Mouse (Mus musculus) ES-E14 (cell line): ENCODE data around the gene Nptx1. TPM values are rescaled to one million over a fixed set of nuclear protein-coding genes. Genes with fewer than 3 reads are reported as not detected.

ENCODE experiments used
- DNase-seq: peaks from one replicate; pipeline ENCODE4 v3.0.0-alpha.2; 2013; ENCODE audit warnings: low read depth, low spot score
- H3K27ac ChIP-seq: 2 replicates; pipeline ENCODE4 v1.5.1; 2012; ENCODE audit warnings: low read depth, mild to moderate bottlenecking, low read length, moderate library complexity, mixed read lengths; ENCODE audit not compliant: poor library complexity, insufficient read depth, severe bottlenecking
- H3K36me3 ChIP-seq: 2 replicates; pipeline ENCODE4 v1.6.1; 2012; ENCODE audit warnings: mild to moderate bottlenecking, low read length, moderate library complexity, mixed read lengths; ENCODE audit not compliant: control insufficient read depth, poor library complexity, insufficient read depth, severe bottlenecking
- H3K4me1 ChIP-seq, 2 experiments: fragments of 150-350 bp in 1 of 2; sonication (generic) in 1 of 2; 2 replicates each; pipeline ENCODE4 v1.6.1; 2012; ENCODE audit warnings: low read length in 2 of 2, mild to moderate bottlenecking in 1 of 2, mixed read lengths in 1 of 2; ENCODE audit not compliant: control insufficient read depth in 2 of 2, insufficient read depth in 2 of 2, poor library complexity in 1 of 2
- H3K4me3 ChIP-seq, 2 experiments: fragments of 150-350 bp in 1 of 2; sonication (generic) in 1 of 2; 2 replicates each; pipeline ENCODE4 v1.5.1; 2012; ENCODE audit warnings: low read length in 2 of 2, low read depth in 1 of 2, mild to moderate bottlenecking in 1 of 2, mixed read lengths in 1 of 2; ENCODE audit not compliant: insufficient read depth in 1 of 2, poor library complexity in 1 of 2, severe bottlenecking in 1 of 2
- H3K9ac ChIP-seq: 2 replicates; pipeline ENCODE4 v1.6.1; 2012; ENCODE audit warnings: low read depth, mild to moderate bottlenecking, low read length, mixed read lengths; ENCODE audit not compliant: poor library complexity, insufficient read depth, severe bottlenecking
- H3K9me3 ChIP-seq: fragments of 150-350 bp; sonication (generic); 2 replicates; pipeline ENCODE4 v1.6.1; 2012; ENCODE audit warnings: low read depth, mild to moderate bottlenecking, low read length; ENCODE audit not compliant: control insufficient read depth, insufficient read depth
- CHD2 ChIP-seq: IDR thresholded peaks from 2 replicates; pipeline ENCODE4 v1.6.1; 2014; ENCODE audit warnings: mild to moderate bottlenecking, low read depth, low read length, inconsistent platforms
- HCFC1 ChIP-seq: IDR thresholded peaks from 2 replicates; pipeline ENCODE4 v1.6.1; 2012; ENCODE audit warnings: low read length, inconsistent platforms, borderline replicate concordance; ENCODE audit not compliant: insufficient read depth
- MAFK ChIP-seq: IDR thresholded peaks from 2 replicates; pipeline ENCODE4 v1.6.1; 2014; ENCODE audit warnings: mild to moderate bottlenecking, low read depth, low read length, inconsistent platforms; ENCODE audit not compliant: insufficient read depth
- ZC3H11A ChIP-seq: IDR thresholded peaks from 2 replicates; pipeline ENCODE4 v1.6.1; 2012; ENCODE audit warnings: low read depth, mild to moderate bottlenecking, inconsistent platforms, low read length, borderline replicate concordance
- ZNF384 ChIP-seq: IDR thresholded peaks from 2 replicates; pipeline ENCODE4 v1.6.1; 2012; ENCODE audit warnings: low read depth, low read length, inconsistent platforms
- in situ Hi-C, 2 experiments: fragments of 600-800 bp; cut with MboI; formaldehyde crosslinking; loops; one replicate each; pipeline ENCODE4 v1.15.1; 2025; ENCODE audit warnings: low sequenced_read_pairs in 2 of 2, inconsistent platforms in 1 of 2; ENCODE audit not compliant: unreplicated experiment in 2 of 2
- total RNA-seq: library from RNA; depleted of rRNA; stranded (reverse); fragments of 300-350 nt; gene quantifications from 2 replicates; pipeline ENCODE4 v1.2.3, GENCODE M21; 2012

Gene Nptx1
- total RNA-seq, 1 experiment, result 0.80 TPM

DNA sequence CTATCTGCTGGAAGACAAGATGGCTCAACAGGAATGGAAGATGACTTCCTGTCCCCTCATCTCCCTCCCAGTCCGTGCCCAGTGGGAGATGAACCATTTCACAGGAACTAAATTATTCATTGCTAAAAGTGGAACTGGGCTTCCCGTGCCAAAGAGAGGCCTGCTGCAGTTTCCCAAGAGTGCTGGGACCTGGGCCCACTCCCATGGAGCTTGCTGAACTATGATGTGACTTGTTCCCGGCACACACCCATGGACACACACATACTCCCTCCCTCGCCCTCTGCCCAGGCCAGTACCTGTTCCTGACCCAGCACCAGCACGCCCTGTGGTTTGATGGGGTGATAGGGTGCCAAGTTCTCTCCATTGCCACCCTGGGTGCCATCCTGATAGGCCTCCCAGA lies 4.7 kb downstream of the Nptx1 start:
- Histone ChIP-seq H3K4me1 (no peaks in the 10 kb centered on the region; a peak in 1 of 4 replicates), H3K36me3 (no peaks in the 10 kb centered on the region), H3K9ac (no peak overlapping the region), H3K27ac (no peak overlapping the region), H3K4me3 (no peak overlapping the region), H3K9me3 (no peaks in the 10 kb centered on the region)
- DNase-seq, result no peak
- in situ Hi-C loops, result loop anchor here in 1 of 2 experiments (10.0 kb wide), 1 partner anchor 498 kb away; the partner anchor contains the start of gene Cbx8
- no peak for TF ChIP-seq MAFK
- no peak for TF ChIP-seq CHD2
- TF ChIP-seq ZNF384, result no peak
- TF ChIP-seq HCFC1, result no peak
- no peak for TF ChIP-seq ZC3H11A

DNA sequence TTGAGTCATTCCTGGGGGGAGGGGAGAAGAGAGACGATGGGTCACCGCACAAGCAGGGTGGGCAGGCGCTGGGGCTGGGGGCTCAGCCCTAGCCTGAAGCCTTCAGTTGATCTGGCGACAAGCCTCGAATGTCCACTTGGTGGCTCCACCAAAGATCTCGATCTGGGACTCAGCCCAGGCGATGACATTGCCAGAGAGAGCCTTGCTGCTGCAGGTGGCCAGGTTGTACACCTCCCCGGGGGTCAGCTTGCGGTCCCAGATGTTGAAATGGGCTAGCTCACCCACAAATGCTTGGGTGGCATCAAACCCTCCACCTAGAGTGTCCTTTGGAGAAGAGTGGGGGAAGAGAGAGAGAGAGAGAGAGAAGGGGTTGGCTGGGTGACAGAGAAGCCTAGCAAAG lies 5.2 kb downstream of the Nptx1 start:
- DNase-seq, result no peak
- in situ Hi-C loops, result loop anchor here in 1 of 2 experiments (10.0 kb wide), 1 partner anchor 498 kb away; the partner anchor contains the start of gene Cbx8
- H3K4me1 ChIP-seq, result no peaks in the 10 kb centered on the region; a peak in 1 of 4 replicates
- no peaks in the 10 kb centered on the region for H3K36me3 ChIP-seq
- no peaks in the 10 kb centered on the region for H3K9me3 ChIP-seq
- H3K4me3 ChIP-seq, result no peak overlapping the region
- no peak overlapping the region for H3K27ac ChIP-seq
- TF ChIP-seq ZNF384 (no peak), ZC3H11A (no peak), HCFC1 (no peak), MAFK (no peak), CHD2 (no peak)
- no peak overlapping the region for H3K9ac ChIP-seq

DNA sequence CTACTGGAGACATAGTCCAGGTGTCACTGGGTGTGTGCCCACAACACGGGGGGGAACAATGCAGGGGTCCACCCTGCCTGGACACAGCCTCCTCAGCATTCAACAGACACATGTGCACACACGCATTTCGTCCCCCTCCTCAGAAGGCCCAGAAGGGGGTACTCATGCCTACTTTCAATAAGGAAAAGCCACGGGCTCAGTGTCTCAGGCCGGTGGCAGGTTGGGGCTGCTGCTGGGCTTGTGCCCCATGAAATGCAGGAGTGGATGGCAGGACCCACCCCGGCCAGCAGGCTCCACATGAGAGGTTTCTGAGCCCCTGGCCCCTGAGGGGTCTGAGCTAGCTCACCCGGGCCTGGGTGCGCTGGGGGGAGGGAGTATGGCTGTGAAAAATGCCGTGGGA lies 6.5 kb downstream of the Nptx1 start:
- H3K4me3 ChIP-seq, result no peak overlapping the region
- no peak overlapping the region for H3K9ac ChIP-seq
- no peaks in the 10 kb centered on the region for H3K4me1 ChIP-seq
- TF ChIP-seq HCFC1, result no peak
- no peak for TF ChIP-seq ZC3H11A
- no peak for TF ChIP-seq CHD2
- no peak for TF ChIP-seq ZNF384
- no peak overlapping the region for H3K27ac ChIP-seq
- in situ Hi-C loops, result loop anchor here in 1 of 2 experiments (10.0 kb wide), 1 partner anchor 496 kb away; the partner anchor contains the start of gene Cbx8
- H3K9me3 ChIP-seq, result no peaks in the 10 kb centered on the region
- H3K36me3 ChIP-seq, result no peaks in the 10 kb centered on the region
- no peak for DNase-seq

DNA sequence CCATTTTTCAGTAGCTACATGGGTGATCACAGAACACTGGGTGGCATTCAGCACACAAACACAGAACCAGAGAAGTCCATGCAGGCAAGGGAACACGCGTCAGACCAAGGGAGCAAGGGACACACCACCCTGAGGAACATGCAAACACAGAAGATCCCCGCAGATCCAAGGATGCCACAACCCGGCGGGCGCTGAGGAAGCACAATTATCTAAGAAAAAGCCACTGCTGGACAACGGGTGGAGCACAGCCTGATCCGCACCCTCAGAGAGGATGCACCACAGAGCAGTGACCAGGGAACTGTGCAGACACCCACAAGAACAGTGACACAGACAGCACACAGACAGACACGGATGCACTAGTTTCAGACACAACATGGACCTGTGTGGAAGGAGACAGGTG lies 7.0 kb downstream of the Nptx1 start:
- H3K9me3 ChIP-seq, result no peaks in the 10 kb centered on the region
- H3K27ac ChIP-seq, result no peak overlapping the region
- no peak overlapping the region for H3K9ac ChIP-seq
- H3K4me3 ChIP-seq, result no peak overlapping the region
- in situ Hi-C loops, result loop anchor here in 1 of 2 experiments (10.0 kb wide), 1 partner anchor 496 kb away; the partner anchor contains the start of gene Cbx8
- DNase-seq, result no peak
- no peaks in the 10 kb centered on the region for H3K4me1 ChIP-seq
- no peaks in the 10 kb centered on the region for H3K36me3 ChIP-seq
- TF ChIP-seq MAFK (no peak), HCFC1 (no peak), ZNF384 (no peak), ZC3H11A (no peak), CHD2 (no peak)

DNA sequence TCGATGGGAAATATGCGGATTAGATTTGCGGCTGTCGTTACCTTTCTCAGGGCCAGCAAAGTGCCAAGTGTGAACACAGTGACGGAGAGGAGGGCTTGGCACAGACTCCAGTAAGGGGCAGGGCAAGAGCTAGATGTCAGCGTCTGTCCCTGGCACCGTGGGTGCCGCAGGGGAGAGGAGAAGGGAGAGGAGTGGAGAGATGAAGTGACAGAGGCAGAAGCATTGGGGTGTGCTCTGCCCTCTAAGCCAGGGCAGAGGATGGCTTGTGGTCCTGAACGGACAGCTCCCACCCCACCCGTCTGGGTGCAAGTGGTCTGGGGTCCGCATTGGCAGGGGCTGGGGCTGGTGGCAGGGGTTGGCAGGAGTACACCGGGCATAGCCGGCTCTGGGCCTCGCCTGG lies 7.6 kb downstream of the Nptx1 start:
- TF ChIP-seq ZC3H11A, result no peak
- no peak for TF ChIP-seq CHD2
- TF ChIP-seq MAFK, result no peak
- no peak for TF ChIP-seq HCFC1
- TF ChIP-seq ZNF384, result no peak
- in situ Hi-C loops, result loop anchor here in 1 of 2 experiments (10.0 kb wide), 1 partner anchor 495 kb away; the partner anchor contains the start of gene Cbx8

More for the DNA sequence above, 7.6 kb downstream of the Nptx1 start:
- DNase-seq, result peak; percentile 21
- H3K9me3 ChIP-seq, result no peaks in the 10 kb centered on the region
- H3K27ac ChIP-seq, result no peak overlapping the region
- H3K4me1 ChIP-seq, result no peaks in the 10 kb centered on the region
- H3K4me3 ChIP-seq, result no peak overlapping the region
- H3K9ac ChIP-seq, result no peak overlapping the region
- H3K36me3 ChIP-seq, result no peaks in the 10 kb centered on the region
